Mouse (Mus musculus): ENCODE data around the gene Tes3-ps.

GRCm38 (mm10) chr13:49530636-49531035, 37.5 kb downstream of the Tes3-ps start:
- no peak for TF ChIP-seq CTCF (IDR thresholded peaks at IDR 0.05; ENCODE audit: low read depth)
- TF ChIP-seq EP300 (IDR thresholded peaks at IDR 0.05; ENCODE audit: low read depth) = no peak

Data from heart, postnatal 0 days (tissue).